Mouse (Mus musculus): ENCODE data around the gene Ghrhr.

Ghrhr gene

DNA sequence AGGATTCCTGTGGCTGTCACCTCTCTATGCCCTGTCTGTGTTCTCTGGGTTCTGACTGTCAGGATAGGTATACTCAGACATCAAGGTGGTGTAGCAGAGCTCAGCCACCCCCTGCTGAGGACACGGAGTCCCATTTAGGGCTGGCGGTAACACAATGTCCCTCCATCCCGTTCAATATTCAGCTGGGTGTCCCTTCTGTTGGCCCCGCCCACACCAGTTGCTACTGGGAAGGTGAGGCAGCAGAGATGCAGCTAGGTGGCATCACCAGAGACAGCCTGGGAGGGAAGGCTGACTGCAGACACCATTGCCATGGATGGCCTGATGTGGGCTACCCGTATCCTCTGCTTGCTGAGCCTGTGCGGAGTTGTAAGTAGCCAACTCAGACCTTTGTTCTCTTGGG is at the start of gene Ghrhr:
TSS of gene Ghrhr (plus strand) at position 220 of the 400 bp plus-strand sequence.
- DNase-seq, result no peak

- no peak for DNase-seq
Measured at GRCm38 (mm10) chr6:55326299-55326698, 49.8 kb upstream of the Ghrhr start.

DNA sequence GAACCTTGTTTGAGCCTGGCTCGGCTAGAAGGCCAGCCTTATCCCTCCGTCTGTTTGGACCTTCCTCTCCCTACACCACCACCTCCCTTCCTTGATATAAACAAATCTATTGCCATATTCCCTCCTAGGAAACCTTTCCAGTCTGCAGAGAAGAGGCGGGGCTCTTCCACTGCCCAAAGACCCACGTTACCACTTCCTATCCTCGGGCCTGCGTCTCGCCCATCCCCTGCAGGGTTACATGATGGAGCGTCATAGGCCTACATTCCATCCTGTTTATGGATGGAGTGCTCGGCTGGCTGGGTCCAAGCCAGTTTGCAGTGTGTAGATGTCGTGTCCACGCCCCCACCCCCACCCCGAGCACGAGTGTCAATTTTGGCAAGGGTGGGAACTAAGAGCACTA is 48.8 kb upstream of the Ghrhr start:
- DNase-seq, result no peak

DNA sequence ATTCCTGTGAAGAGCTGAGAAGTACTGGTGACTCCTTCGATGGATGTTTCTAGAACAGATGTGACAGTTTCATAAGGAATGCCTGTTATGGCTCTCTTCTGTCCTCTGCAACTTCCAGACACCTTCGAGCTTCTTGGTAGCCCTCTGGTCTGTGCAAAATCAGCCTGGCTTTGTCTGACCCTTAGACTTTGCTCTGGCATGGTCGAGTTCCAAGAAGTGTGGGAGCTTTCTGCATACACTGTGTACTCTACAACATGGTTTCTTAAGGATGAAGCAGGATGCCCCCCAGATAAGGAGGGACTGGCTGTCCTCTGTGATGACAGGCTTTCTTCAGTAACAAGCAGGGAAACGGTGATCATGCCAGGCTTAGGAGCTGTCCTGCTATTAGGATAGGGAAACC is 47.9 kb upstream of the Ghrhr start:
- no peak for DNase-seq

GRCm38 (mm10) chr6:55331315-55331714 is 44.8 kb upstream of the Ghrhr start:
- DNase-seq, result no peak

DNA sequence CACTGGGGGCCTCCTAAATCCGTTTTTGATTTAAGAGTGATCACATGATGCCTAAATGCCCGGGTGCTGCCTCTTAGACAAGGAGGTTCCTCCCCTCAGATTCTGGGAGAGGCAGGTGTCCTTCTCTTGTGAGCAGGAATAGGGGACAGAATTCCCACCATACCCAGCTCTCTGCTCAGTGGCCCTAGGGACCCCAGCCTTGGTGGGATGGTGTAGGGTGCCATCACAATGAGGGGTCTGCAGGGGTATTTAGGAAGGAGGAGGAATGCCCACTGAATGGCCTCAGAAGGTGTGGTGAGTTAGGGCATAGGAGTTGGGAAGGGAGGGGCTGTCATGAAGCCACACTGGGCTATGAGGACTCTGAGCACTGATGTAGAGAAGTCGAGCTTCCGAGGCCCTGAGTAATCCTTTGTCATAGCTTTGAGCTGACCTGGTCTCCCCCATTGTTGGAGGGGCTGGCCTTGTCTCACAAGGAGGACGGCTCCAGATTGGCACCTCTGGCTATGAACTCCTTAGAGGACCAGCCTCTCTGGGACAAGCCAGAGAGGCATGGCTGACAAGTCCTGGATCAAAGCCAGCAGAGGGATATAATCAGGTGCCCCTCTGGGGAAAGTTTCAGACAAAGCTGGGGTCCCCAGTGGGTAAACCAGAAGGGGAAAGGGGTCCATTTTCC is 43.9 kb upstream of the Ghrhr start:
- DNase-seq, result no peak

GRCm38 (mm10) chr6:55332773-55333109 is 43.4 kb upstream of the Ghrhr start:
- no peak for DNase-seq

GRCm38 (mm10) chr6:55335989-55336514 is 40.0 kb upstream of the Ghrhr start, which contains the start of gene Aqp1:
Gene Aqp1 (plus strand): TSS chr6:55336432.
- no peak for DNase-seq

DNA sequence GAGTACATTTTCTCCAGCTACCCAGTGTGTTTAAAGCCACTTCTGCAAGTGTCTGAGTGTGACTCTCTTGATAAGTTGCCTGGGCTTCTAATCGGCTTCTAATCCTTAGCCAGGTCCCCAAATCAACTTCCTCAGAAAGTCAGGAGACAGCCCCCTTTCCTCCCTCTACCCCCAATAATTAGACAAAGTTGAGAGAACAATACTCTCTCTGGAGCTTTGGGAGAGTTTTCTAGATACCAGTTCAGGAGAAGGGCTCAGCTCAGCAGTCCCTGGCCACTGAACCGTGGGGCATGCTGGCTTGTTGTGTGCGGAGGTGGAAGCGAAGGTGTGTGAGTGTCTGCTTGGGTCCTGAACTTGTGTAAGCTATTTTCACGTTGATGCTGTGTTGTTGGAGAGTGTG is 38.9 kb upstream of the Ghrhr start:
- DNase-seq, result no peak

- no peak for DNase-seq
Measured at GRCm38 (mm10) chr6:55338077-55338476, 38.0 kb upstream of the Ghrhr start.

DNA sequence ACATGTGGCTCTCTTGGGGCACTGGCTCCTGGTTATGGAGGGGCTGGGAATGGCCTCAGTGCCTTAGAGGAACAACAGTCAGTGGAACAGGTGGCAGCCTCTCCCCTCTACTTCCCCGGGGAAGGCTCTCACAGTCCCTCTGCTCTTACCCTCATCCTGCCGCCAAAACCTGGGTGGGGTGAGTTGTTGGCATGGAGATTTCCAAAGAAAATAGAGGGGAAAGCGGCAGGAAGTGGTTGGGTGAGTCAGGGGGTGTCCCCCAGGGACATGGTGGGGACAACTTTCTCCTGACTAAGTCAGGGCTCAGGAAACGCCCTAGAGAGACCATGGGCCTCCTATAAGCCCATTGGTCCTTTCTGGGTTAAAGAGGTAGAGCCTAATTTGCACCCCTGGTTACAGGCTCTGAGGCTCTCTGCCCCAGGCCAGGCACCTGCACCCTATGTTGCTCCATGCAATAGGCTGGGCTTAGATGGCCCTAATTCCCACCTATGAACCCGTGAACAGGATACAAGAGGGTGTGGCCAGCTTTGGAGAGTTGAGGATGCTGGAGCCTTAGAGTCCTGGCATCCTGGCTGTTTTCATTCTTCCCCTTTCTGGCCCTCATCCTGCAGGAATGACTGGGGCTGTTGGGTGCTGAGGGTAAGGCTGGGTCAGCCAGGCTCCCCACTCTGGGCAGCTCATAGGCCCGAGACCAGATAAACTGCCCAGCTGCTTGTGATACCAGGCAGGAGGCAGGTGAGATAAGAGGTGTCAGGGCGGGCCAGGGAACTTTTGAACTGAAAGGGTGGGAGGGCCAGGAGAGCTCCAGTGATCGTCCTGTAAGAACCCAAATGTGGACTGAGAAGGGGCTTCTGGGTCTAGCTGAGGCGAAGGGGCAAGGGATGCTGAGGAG is 36.9 kb upstream of the Ghrhr start:
- no peak for DNase-seq

GRCm38 (mm10) chr6:55341688-55342087 is 34.4 kb upstream of the Ghrhr start:
- DNase-seq, result no peak

- no peak for DNase-seq
Measured at GRCm38 (mm10) chr6:55342328-55342727, 33.8 kb upstream of the Ghrhr start.

GRCm38 (mm10) chr6:55343446-55343845 is 32.6 kb upstream of the Ghrhr start:
- no peak for DNase-seq

- no peak for DNase-seq
Measured at GRCm38 (mm10) chr6:55344291-55345016, 31.6 kb upstream of the Ghrhr start.

- no peak for DNase-seq
Measured at GRCm38 (mm10) chr6:55345264-55345663, 30.8 kb upstream of the Ghrhr start.

- no peak for DNase-seq
Measured at GRCm38 (mm10) chr6:55346491-55346890, 29.6 kb upstream of the Ghrhr start.

DNA sequence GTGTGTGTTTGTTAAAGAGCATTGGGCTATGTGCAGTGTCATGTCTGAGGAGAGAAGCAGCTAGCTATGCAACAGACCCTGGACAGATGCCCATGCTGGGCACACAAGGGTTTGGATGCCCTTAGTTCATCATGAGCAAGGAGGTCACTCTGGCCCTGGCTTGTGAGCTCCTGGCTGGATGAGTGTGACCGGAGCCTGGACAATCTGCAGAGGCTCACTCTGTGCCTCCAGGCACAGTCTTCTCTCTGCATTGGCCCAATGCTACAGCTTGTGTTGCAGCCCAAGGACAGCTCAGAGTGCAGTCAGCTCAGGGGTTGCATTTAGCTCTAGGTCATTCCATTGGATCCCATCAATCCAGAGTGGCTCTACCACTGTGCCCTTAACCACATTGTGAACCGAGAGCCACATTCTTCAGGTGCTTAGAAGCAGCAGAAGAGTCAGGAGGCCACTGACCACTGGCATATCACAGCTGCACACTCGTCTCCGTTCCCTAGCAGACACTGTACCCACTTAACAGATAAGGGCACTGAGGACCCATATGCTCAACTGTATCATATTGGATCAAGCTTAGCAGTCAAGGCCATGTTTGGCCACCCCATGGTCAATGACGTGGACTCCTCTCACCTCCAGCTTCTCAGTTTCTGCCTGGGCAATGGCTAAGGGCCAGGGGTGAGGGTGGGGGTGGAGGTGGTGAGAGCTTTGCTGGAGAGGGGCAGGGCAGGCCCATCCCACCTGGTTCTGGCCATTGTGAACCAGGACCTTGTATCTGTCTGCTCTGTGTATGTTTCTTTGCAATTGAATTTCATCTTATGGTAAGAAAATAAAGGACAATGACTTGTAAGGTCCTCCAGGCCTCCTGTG is 28.2 kb upstream of the Ghrhr start:
- no peak for DNase-seq

- DNase-seq, result no peak
Measured at GRCm38 (mm10) chr6:55349231-55349630, 26.9 kb upstream of the Ghrhr start.

DNA sequence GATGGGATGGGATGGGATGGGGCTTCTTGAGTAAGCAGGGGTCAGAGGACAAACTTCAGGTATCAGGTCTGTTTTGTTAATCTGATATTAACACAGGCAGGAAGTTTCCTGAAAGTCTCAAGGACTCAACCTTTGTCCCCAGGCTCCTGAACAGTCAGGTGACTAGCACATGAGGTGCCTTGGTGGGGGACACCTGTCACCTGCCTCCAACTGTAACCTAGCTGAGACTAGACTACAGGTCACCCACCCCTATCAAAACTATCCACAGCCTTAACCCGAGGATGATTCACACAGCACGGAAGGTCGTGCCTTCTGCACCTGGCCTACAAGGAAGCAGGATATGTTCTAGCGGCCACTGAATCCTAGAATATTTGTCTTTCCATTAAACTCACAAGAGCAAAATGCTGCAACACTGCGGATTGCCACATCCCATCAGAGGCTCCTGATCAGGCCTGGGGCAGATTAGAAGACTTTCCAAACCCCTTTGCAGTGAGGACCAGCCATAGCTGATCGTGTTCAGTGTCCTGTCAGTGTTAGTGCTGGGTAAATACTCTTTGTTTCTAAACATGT is 25.6 kb upstream of the Ghrhr start:
- no peak for DNase-seq

GRCm38 (mm10) chr6:55351712-55352111 is 24.4 kb upstream of the Ghrhr start:
- no peak for DNase-seq
